Mouse (Mus musculus) kidney, embryonic 14.5 days (tissue): Measurements from ENCODE around the gene Dchs1. TPM values are rescaled to one million over a fixed set of nuclear protein-coding genes. Genes with fewer than 3 reads are reported as not detected.
A peak's percentile ranks its signal among the peaks of the same experiment; 100 is the strongest.

Experiments
- ATAC-seq: fragments of 200-750 bp; cut with Nextera tagmentation; 2 replicates; pipeline ENCODE4 v1.8.0; 2017; ENCODE audit warnings: moderate number of reproducible peaks, mild to moderate bottlenecking, moderate TSS enrichment, moderate library complexity; ENCODE audit not compliant: low FRiP score, low TSS enrichment
- H3K27ac ChIP-seq: fragments of 300-500 bp; sonication (generic); 2 replicates; pipeline ENCODE4 v1.5.1; 2014; ENCODE audit warnings: low read depth, mild to moderate bottlenecking, low read length, moderate library complexity, mixed read lengths
- H3K27me3 ChIP-seq: fragments of 300-500 bp; sonication (generic); 2 replicates; pipeline ENCODE4 v1.6.1; 2014; ENCODE audit warnings: mild to moderate bottlenecking, low read length; ENCODE audit not compliant: control insufficient read depth, insufficient read depth
- H3K36me3 ChIP-seq: fragments of 300-500 bp; sonication (generic); 2 replicates; pipeline ENCODE4 v1.6.1; 2014; ENCODE audit warnings: low read length, mixed read lengths; ENCODE audit not compliant: control insufficient read depth, insufficient read depth
- H3K4me1 ChIP-seq: fragments of 300-500 bp; sonication (generic); 2 replicates; pipeline ENCODE4 v1.6.1; 2014; ENCODE audit warnings: low read length, mixed read lengths; ENCODE audit not compliant: control insufficient read depth, insufficient read depth
- H3K4me2 ChIP-seq: fragments of 300-500 bp; sonication (generic); replicated peaks from 2 replicates; pipeline ENCODE4 v1.6.1; 2014; ENCODE audit warnings: low read depth, mild to moderate bottlenecking, low read length
- H3K4me3 ChIP-seq: fragments of 300-500 bp; sonication (generic); 2 replicates; pipeline ENCODE4 v1.5.1; 2014; ENCODE audit warnings: mild to moderate bottlenecking, low read length
- H3K9ac ChIP-seq: fragments of 300-500 bp; sonication (generic); 2 replicates; pipeline ENCODE4 v1.6.1; 2014; ENCODE audit warnings: low read depth, mild to moderate bottlenecking, low read length, moderate library complexity
- H3K9me3 ChIP-seq: fragments of 300-500 bp; sonication (generic); 2 replicates; pipeline ENCODE4 v1.6.1; 2016; ENCODE audit warnings: low read length; ENCODE audit not compliant: control insufficient read depth
- WGBS: fragments of 180-500 bp; shearing (Covaris S2); extraction: QIAGEN DNeasy Blood & Tissue Kit; methylation state at CpG from one replicate; pipeline ENCODE4 v1.1.7; 2014; 5-methylcytosine and 5-hydroxymethylcytosine counted together
- polyA plus RNA-seq: library from polyadenylated mRNA; unstranded; fragments of >200 nt; fragmentation: Nextera tagmentation; extraction: Ambion mirVana; gene quantifications from 2 replicates; pipeline ENCODE4 v1.2.1, GENCODE M21; 2014

Dchs1 gene
- polyA plus RNA-seq, 1 experiment from 2014 or later, result 19.0 TPM

DNA sequence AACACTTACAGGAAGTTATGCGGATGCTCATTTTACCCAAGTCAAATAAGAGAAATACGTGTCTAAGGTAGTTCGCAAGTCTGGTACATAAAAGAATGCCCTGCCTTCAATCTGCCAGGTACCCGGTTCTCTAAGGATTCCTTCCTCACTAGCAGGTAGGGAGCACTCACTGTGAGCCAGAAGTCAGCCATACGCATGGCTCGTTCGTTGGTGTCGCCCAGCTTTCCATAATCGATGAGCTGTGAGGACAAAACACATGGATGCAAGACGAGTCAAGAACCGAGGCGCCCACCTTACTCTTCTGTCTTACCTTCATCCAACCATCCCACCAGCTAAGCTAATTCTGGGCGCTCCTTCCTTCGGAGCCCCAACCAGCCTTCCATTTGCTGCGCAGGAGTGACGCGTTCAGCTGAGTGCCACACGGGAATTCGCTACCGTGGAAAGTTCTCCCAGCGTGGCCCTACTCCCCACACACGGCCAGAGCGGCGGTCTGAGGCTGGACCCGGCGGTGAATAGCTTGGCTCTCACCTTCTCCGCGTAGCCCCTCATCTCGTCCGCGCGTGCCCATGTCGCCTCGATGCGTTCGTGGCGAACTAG, 22.9 kb upstream of the Dchs1 start:
- Histone ChIP-seq H3K4me1 (peaks cover 9% of the 10 kb centered on the region), H3K9ac (peak overlapping the region; percentile 94), H3K27ac (peak overlapping the region; percentile 88), H3K9me3 (no peaks in the 10 kb centered on the region), H3K27me3 (no peaks in the 10 kb centered on the region), H3K4me2 (peak overlapping the region; percentile 77), H3K36me3 (peaks cover 24% of the 10 kb centered on the region; the same call in 1 of the 2 replicates), H3K4me3 (peak overlapping the region; percentile 90)
- WGBS, result 4% methylated on average over 37 of the region's 37 CpGs
- peak; percentile 65; the same call in 1 of the 2 replicates for ATAC-seq

DNA sequence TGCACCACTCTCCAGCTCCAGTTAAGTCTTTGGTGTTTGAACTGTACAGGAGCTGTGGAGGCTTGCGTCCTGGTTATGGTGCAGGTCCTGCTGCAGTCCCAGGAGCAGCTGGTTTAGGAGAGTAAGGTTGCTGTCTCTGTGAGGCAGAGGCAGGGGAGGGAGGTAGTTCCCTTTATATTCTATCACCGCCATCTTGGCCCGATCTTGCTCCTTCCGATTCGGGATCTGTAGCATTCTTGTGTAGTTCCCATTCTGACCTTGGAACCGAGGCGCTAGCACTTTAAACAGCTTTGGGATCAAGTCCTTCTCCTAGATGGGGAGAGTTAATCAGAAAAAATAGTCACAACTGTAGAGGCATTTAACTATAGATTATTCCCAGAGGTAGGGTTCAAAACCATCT, 22.4 kb upstream of the Dchs1 start:
- Histone ChIP-seq H3K4me2 (peak overlapping the region; percentile 77), H3K9me3 (no peaks in the 10 kb centered on the region), H3K4me1 (peaks cover 9% of the 10 kb centered on the region), H3K27me3 (no peaks in the 10 kb centered on the region), H3K9ac (peak overlapping the region; percentile 94), H3K27ac (0 out of 2 replicates have a peak overlapping the region, but pooled peaks have one; percentile 88), H3K4me3 (peak overlapping the region; percentile 90), H3K36me3 (peaks cover 24% of the 10 kb centered on the region; the same call in 1 of the 2 replicates)
- WGBS, result 83% methylated on average over 7 of the region's 7 CpGs
- ATAC-seq, result no peak

DNA sequence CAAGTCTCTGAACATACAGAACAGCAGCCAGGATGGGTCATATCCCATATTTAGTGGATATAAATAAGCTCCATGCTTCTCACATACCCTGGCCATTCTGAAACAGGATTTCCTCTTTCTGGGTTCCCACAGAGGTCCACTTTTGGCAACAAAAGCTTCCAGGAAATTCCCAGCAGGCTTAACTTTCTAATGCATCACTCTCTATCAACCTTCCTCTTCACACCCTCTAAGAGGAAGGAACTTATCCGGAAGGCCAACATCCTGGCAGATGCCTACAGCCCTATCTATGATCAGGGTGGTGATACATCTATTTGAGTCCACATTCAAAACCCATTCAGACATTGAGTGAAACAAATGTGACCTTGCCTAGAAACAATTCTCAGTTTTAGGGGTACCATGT, 20.9 kb upstream of the Dchs1 start:
- Histone ChIP-seq H3K4me2 (no peak overlapping the region), H3K36me3 (peaks cover 24% of the 10 kb centered on the region; the same call in 1 of the 2 replicates), H3K27ac (no peak overlapping the region), H3K4me3 (no peak overlapping the region), H3K9me3 (no peaks in the 10 kb centered on the region), H3K9ac (no peak overlapping the region), H3K27me3 (no peaks in the 10 kb centered on the region), H3K4me1 (peaks cover 9% of the 10 kb centered on the region)
- 82% methylated on average over 1 of the region's 1 CpGs for WGBS
- ATAC-seq, result no peak

DNA sequence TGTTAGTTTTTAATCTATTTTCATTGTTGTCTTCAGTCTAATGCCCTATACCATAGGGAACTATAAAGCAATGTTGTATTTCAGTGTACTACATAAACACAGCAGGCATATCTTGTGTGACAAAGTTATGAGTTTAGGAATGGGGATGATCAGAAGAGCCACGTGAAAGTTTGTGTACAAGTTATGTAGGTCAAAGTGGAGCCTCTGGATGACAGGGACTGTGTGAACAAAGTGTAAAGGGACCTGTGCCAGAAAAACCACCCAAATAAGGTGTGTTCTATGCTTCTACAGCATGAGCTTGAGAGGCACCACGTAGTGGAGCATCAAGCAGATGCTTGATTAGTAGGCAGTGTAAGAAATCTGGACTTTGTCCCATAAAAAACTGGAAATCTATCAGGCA, 19.3 kb upstream of the Dchs1 start:
- Histone ChIP-seq H3K9me3 (no peaks in the 10 kb centered on the region), H3K4me2 (no peak overlapping the region), H3K4me1 (peaks cover 9% of the 10 kb centered on the region), H3K9ac (no peak overlapping the region), H3K4me3 (no peak overlapping the region), H3K27ac (no peak overlapping the region), H3K27me3 (no peaks in the 10 kb centered on the region), H3K36me3 (peaks cover 24% of the 10 kb centered on the region; the same call in 1 of the 2 replicates)
- WGBS, result 71% methylated on average over 2 of the region's 2 CpGs
- ATAC-seq, result no peak

DNA sequence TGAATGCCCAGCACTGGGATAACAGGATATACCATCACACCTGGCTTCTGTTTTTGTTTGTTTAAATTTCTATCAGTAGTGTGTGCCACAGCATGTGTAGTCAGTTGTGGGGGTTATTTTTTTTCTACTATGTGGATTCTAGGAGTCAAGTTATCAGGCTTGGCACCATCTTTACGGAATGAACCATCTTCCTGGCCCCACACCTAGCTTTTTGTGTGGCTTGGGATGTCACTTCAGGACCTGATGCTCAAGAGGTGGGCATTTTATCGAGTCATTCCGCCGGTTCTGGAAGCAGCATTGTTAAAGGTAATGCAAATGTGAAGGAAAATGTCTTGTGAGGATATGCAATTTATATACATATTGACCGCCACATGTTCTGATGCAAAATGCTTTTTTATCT, 18.7 kb upstream of the Dchs1 start:
- H3K9me3 ChIP-seq, result no peaks in the 10 kb centered on the region
- no peak overlapping the region for H3K4me2 ChIP-seq
- no peak overlapping the region for H3K27ac ChIP-seq
- H3K4me1 ChIP-seq, result peaks cover 9% of the 10 kb centered on the region
- no peak overlapping the region for H3K4me3 ChIP-seq
- WGBS, result 79% methylated on average over 5 of the region's 5 CpGs
- H3K27me3 ChIP-seq, result no peaks in the 10 kb centered on the region
- no peak for ATAC-seq
- H3K9ac ChIP-seq, result no peak overlapping the region
- peaks cover 24% of the 10 kb centered on the region; the same call in 1 of the 2 replicates for H3K36me3 ChIP-seq

DNA sequence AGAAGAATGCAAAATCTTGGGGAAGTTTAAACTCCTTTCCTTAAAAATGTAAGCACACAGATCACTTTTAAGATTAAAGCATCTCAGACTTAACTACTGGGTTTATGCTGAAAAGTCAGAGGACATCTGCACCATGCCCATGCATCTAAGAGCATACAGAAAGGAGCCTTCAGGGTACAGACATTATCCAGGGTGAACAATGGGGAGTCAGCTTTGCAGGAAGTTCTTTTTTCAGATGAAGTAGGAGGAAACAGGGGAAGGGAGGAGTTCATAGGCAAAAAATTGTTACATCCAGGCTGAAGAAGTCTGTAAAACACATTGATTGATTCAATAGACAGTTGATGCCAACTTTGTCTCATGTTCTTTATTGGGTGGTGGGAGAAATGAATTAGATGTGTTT, 16.0 kb upstream of the Dchs1 start:
- Histone ChIP-seq H3K4me2 (no peak overlapping the region), H3K4me1 (no peaks in the 10 kb centered on the region), H3K9ac (no peak overlapping the region), H3K9me3 (no peaks in the 10 kb centered on the region), H3K4me3 (no peak overlapping the region), H3K36me3 (peaks cover 9% of the 10 kb centered on the region; the same call in 1 of the 2 replicates), H3K27ac (no peak overlapping the region), H3K27me3 (no peaks in the 10 kb centered on the region)
- ATAC-seq, result no peak

DNA sequence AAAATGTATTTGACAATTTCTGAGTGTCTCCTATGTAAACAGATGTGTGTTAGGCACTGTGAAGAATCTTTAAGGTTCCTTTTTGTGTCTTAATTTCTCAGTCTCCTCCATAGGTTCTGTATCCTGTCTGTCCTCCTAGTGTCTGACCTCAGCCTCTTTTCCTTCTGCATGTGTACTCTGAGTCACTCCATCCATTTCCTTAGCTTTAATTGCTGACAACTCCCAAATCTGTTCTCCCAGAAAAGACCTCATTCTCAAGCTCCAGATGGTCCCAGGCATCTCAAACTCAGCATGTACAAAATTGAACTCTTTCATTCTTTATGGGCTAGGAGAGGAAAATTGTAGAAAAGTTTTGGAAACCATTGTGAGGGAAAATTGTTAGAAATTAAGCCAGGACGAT, 15.3 kb upstream of the Dchs1 start:
- Histone ChIP-seq H3K27ac (no peak overlapping the region), H3K4me2 (no peak overlapping the region), H3K4me1 (no peaks in the 10 kb centered on the region), H3K36me3 (peaks cover 4% of the 10 kb centered on the region; the same call in 1 of the 2 replicates), H3K27me3 (no peaks in the 10 kb centered on the region), H3K9ac (no peak overlapping the region), H3K4me3 (no peak overlapping the region), H3K9me3 (no peaks in the 10 kb centered on the region)
- ATAC-seq, result no peak
- 48% methylated on average over 1 of the region's 1 CpGs for WGBS

DNA sequence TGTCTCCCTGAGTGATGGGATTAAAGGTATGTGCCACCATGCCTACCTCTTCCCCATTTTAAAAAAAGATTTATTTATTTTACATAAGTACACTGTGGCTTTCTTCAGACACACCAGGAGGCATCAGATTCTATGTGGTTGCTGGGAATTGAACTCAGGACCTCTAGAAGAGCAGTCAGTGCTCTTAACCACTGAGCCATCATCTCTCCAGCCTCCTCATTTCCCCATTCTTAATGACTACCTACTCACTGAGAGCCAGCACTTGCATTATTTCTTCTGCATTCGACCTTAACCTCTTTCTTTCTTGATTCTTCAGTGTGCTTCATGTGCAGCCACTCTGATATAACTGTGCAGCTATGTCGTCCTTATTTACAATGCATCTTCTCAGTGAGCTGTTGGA, 14.9 kb upstream of the Dchs1 start:
- Histone ChIP-seq H3K27ac (no peak overlapping the region), H3K27me3 (no peaks in the 10 kb centered on the region), H3K36me3 (no peaks in the 10 kb centered on the region; the same call in 1 of the 2 replicates), H3K4me3 (no peak overlapping the region), H3K4me1 (no peaks in the 10 kb centered on the region), H3K9me3 (no peaks in the 10 kb centered on the region), H3K4me2 (no peak overlapping the region), H3K9ac (no peak overlapping the region)
- ATAC-seq, result no peak
- 48% methylated on average over 2 of the region's 2 CpGs for WGBS

DNA sequence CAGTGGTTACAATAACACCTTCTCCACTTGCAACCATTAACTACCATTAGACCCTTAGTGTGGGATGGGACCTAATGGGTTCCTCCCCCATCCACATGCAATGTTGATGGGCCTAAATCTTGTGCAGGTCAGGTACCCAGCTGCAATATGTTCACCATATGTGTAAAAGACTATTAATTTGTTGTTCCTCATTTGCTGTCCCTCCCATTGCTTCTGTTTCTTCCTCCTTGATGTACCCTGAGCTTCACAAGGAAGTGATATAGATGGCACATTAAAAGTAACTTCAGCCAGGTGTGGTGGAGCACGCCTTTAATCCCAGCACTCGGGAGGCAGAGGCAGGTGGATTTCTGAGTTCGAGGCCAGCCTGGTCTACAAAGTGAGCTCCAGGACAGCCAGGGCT, 9.5 kb upstream of the Dchs1 start:
- no peak for ATAC-seq
- Histone ChIP-seq H3K36me3 (no peaks in the 10 kb centered on the region), H3K4me2 (no peak overlapping the region), H3K27ac (no peak overlapping the region), H3K4me1 (no peaks in the 10 kb centered on the region), H3K9ac (no peak overlapping the region), H3K9me3 (no peaks in the 10 kb centered on the region), H3K27me3 (no peaks in the 10 kb centered on the region), H3K4me3 (no peak overlapping the region)
- 86% methylated on average over 2 of the region's 3 CpGs for WGBS
